Mouse (Mus musculus) spleen, adult 18-20 months (tissue): ENCODE measurements around the gene Suds3.

ENCODE experiments used
- DNase-seq, 2 experiments: peaks; one replicate each; pipeline ENCODE4 v3.0.0; 2022; ENCODE audit warnings: mixed read lengths in 2 of 2

The Suds3 gene

GRCm38 (mm10) chr5:117115836-117116366 lies at the start of gene Suds3:
Gene Suds3 (minus strand): TSS chr5:117116113.
- peak; percentile 92 to 99 for DNase-seq

- DNase-seq, result no peak
Observed at GRCm38 (mm10) chr5:117164923-117165322, 49.0 kb upstream of the Suds3 start.

GRCm38 (mm10) chr5:117164516-117164915 lies 48.6 kb upstream of the Suds3 start:
- no peak for DNase-seq

GRCm38 (mm10) chr5:117163790-117164189 lies 47.9 kb upstream of the Suds3 start:
- no peak for DNase-seq

- DNase-seq, result peak; percentile 33 to 39
Observed at GRCm38 (mm10) chr5:117160499-117160898, 44.6 kb upstream of the Suds3 start.

GRCm38 (mm10) chr5:117159805-117160291 lies 43.9 kb upstream of the Suds3 start:
- DNase-seq, result peak; percentile 28 to 35

GRCm38 (mm10) chr5:117159326-117159725 lies 43.4 kb upstream of the Suds3 start:
- DNase-seq, result peak; percentile 23 to 30

GRCm38 (mm10) chr5:117158335-117159018 lies 42.6 kb upstream of the Suds3 start:
- DNase-seq, result peak; percentile 66 to 70

GRCm38 (mm10) chr5:117153527-117154091 lies 37.7 kb upstream of the Suds3 start:
- DNase-seq, result no peak

GRCm38 (mm10) chr5:117152944-117153343 lies 37.0 kb upstream of the Suds3 start:
- no peak for DNase-seq

- DNase-seq, result no peak
Observed at GRCm38 (mm10) chr5:117150068-117150467, 34.2 kb upstream of the Suds3 start.

GRCm38 (mm10) chr5:117149054-117149942 lies 33.4 kb upstream of the Suds3 start:
- no peak for DNase-seq

- DNase-seq, result no peak
Observed at GRCm38 (mm10) chr5:117147187-117148095, 31.5 kb upstream of the Suds3 start.

- no peak for DNase-seq
Observed at GRCm38 (mm10) chr5:117146165-117146564, 30.3 kb upstream of the Suds3 start.

GRCm38 (mm10) chr5:117143721-117144135 lies 27.8 kb upstream of the Suds3 start:
- no peak for DNase-seq

- no peak for DNase-seq
Observed at GRCm38 (mm10) chr5:117140374-117140773, 24.5 kb upstream of the Suds3 start.

- DNase-seq, result no peak
Observed at GRCm38 (mm10) chr5:117139822-117140221, 23.9 kb upstream of the Suds3 start.

GRCm38 (mm10) chr5:117138295-117138988 lies 22.5 kb upstream of the Suds3 start:
- peak; percentile 35 to 45 for DNase-seq

GRCm38 (mm10) chr5:117137594-117137993 lies 21.7 kb upstream of the Suds3 start:
- no peak for DNase-seq

GRCm38 (mm10) chr5:117137011-117137410 lies 21.1 kb upstream of the Suds3 start:
- no peak for DNase-seq

GRCm38 (mm10) chr5:117136570-117136969 lies 20.7 kb upstream of the Suds3 start:
- no peak for DNase-seq
